Mouse (Mus musculus): ENCODE measurements at regions not wholly inside any gene's neighbourhood (a gene's known extent, or its start where the extent isn't known, plus 50 kb on each side); places are given as distances from the start of the nearest gene placed in this dataset.

DNA sequence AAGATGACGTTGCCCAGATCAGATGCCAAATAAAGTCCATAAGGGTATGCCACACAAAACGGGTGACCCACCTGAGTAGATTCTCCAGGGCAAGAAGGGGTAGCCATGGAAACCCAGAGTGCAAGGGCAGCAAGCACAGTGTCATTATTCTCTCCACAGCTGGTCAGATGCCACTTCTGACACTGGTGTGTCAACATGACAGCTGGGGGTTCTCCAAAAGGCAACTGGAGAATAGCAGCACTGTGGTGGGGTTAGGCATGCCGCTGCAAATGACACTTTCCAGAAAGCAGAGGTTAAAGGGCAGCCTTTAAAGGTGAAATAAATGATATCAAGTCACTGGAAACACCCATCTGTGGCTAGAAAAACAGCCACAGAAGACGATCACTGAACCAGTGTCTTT is 70.8 kb upstream of the Thbs2 start:
- no peak for DNase-seq

DNA sequence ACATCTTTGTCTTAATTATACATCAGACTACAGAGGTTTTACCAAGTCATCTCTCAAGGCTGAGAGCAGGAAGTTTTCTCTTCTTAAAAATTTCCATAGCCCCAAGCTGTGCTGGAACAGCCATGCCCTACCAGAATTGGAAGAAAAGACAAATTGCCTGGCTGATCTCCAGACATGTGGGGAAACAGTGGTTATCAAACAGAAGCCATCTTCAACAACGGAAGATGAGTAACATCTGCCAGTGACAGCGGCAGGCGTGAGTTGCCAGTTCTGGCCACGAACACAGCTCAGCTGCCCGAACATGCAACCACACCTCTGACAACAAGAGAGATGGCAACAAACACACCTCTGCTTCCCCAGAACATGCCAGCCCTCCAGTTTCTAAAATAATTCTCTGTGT is 59.1 kb upstream of the Thbs2 start:
- DNase-seq: peak; percentile 8 to 10

- DNase-seq: no peak
Measured at GRCm38 (mm10) chr17:14750519-14751145, 56.6 kb upstream of the Thbs2 start.

- no peak for DNase-seq
Measured at GRCm38 (mm10) chr17:14749281-14749680, 55.2 kb upstream of the Thbs2 start.

DNA sequence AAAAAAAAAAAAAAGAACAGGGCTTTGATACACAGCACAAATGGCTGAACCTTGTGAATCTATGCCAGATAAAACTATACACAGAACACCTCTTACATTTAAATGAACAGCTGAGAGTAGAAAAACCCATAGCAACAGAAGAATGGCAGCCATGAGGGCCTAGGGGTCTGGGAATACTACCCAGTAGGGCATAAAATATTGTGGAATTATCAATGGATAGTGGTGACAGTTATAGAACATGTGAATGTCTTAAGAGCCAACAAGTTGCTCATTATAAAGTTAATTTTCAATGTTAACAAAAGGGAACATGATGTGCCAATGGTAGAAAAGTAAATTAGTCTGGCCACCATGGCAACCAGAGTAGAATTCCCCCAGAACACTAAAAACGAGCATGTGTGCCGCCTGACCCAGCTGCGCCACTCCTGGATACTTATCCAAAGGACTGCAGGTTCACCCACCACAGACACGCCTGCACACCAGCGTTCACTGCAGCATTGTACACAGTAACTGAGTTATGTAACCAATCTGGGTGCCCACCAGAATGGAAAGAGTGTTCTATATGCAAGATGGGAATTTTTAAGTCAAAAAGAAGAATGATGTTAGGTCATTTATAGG is 53.3 kb upstream of the Thbs2 start:
- DNase-seq: no peak

- DNase-seq: no peak
Measured at GRCm38 (mm10) chr17:14745512-14745911, 51.5 kb upstream of the Thbs2 start.

DNA sequence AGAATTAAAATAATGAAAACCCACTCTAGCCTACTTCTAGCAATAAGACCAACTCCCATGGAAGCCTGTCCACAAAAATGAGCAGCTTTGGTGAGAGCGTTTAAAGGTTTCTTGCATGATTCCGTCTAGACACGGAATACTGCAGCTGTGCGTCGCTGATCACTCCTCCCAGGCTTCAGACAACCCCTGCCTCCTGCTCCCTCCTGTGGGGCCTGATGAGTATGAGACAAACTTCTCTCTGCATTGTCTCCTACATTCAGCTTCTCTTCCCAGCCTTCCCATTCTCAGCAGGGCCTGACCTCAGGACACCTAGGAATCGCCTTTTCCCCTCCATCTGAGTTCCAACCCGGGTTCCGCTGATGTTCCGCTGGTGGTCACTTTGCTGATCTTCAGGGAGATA is 50.0 kb upstream of the Thbs2 start:
- DNase-seq: no peak
